Mouse (Mus musculus) midbrain, postnatal 0 days (tissue): Measurements from ENCODE around the gene Fcor. TPM values are rescaled to one million over a fixed set of nuclear protein-coding genes. Genes with fewer than 3 reads are reported as not detected.
A peak's percentile ranks its signal among the peaks of the same experiment; 100 is the strongest.

Source experiments
- ATAC-seq: fragments of 200-750 bp; cut with Nextera tagmentation; 2 replicates; pipeline ENCODE4 v1.8.0; 2017; ENCODE audit warnings: moderate number of reproducible peaks, mild to moderate bottlenecking, moderate TSS enrichment, moderate library complexity; ENCODE audit not compliant: low FRiP score
- DNase-seq: peaks from one replicate; pipeline ENCODE4 v3.0.0-alpha.2; 2015; ENCODE audit warnings: low spot score
- H3K27ac ChIP-seq: fragments of 300-500 bp; sonication (generic); 2 replicates; pipeline ENCODE4 v1.5.1; 2014; ENCODE audit warnings: low read depth, mild to moderate bottlenecking, low read length, mixed read lengths
- H3K27me3 ChIP-seq: fragments of 300-500 bp; sonication (generic); 2 replicates; pipeline ENCODE4 v1.6.1; 2014; ENCODE audit warnings: low read length, control low read depth, mixed read lengths; ENCODE audit not compliant: insufficient read depth
- H3K36me3 ChIP-seq: fragments of 300-500 bp; sonication (generic); 2 replicates; pipeline ENCODE4 v1.6.1; 2014; ENCODE audit warnings: low read length, control low read depth, mixed read lengths; ENCODE audit not compliant: insufficient read depth
- H3K4me1 ChIP-seq: fragments of 300-500 bp; sonication (generic); 2 replicates; pipeline ENCODE4 v1.6.1; 2014; ENCODE audit warnings: mild to moderate bottlenecking, control low read depth, antibody characterized with exemption, low read length, mixed read lengths; ENCODE audit not compliant: insufficient read depth
- H3K4me2 ChIP-seq: fragments of 300-500 bp; sonication (generic); 2 replicates; pipeline ENCODE4 v1.6.1; 2014; ENCODE audit warnings: low read depth, mild to moderate bottlenecking, low read length, mixed read lengths; ENCODE audit not compliant: poor library complexity, severe bottlenecking
- H3K4me3 ChIP-seq: fragments of 300-500 bp; sonication (generic); 2 replicates; pipeline ENCODE4 v1.5.1; 2014; ENCODE audit warnings: low read depth, mild to moderate bottlenecking, low read length, moderate library complexity
- H3K9ac ChIP-seq: fragments of 300-500 bp; sonication (generic); replicated peaks from 2 replicates; pipeline ENCODE4 v1.6.1; 2014; ENCODE audit warnings: mild to moderate bottlenecking, low read length, moderate library complexity, mixed read lengths; ENCODE audit not compliant: poor library complexity, severe bottlenecking
- H3K9me3 ChIP-seq: fragments of 300-500 bp; sonication (generic); 2 replicates; pipeline ENCODE4 v1.6.1; 2016; ENCODE audit warnings: low read length, control low read depth
- CTCF ChIP-seq: IDR thresholded peaks from 2 replicates; pipeline ENCODE4 v1.5.1; 2016; ENCODE audit warnings: antibody characterized with exemption, mild to moderate bottlenecking
- WGBS: fragments of 180-500 bp; shearing (Covaris S2); extraction: QIAGEN DNeasy Blood & Tissue Kit; methylation state at CpG from one replicate; pipeline ENCODE4 v1.1.7; 2014; 5-methylcytosine and 5-hydroxymethylcytosine counted together
- polyA plus RNA-seq: library from polyadenylated mRNA; unstranded; fragments of >200 nt; fragmentation: Nextera tagmentation; extraction: Ambion mirVana; gene quantifications from 2 replicates; pipeline ENCODE4 v1.2.1, GENCODE M21; 2015
- total RNA-seq: library from RNA; depleted of rRNA; stranded (reverse); fragments of >200 nt; gene quantifications from 2 replicates; pipeline ENCODE4 v1.2.3, GENCODE M21; 2014

The Fcor gene
- total and polyA plus RNA-seq, 2 experiments from 2014 or later, result 20.3 to 33.3 TPM

DNA sequence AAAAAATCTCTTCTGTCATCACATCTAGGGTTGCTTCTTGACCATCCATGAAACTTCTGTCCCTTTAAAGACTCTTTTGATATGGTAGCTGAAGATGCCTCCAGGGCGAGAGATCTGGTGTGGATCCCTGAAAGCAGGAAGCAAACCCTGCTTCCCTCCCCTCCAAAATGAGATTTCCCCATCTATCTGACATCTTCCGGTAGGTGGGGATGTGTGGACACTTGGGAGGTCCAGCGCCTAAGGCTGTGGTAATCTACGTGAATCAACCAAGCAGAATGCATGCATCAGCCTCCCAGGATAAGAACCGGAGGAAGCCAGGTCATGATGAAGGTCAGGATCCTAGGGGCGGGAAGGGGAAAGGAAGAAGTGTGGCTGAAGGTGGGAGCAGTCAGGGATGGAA lies 6.7 kb downstream of the Fcor start, which contains the start of gene Mcemp1:
TSS of gene Mcemp1 (plus strand) at position 248 of the 400 bp plus-strand sequence.
- Histone ChIP-seq H3K27me3 (no peaks in the 10 kb centered on the region), H3K4me2 (no peak within 1 kb of the TSS), H3K4me3 (no peak within 1 kb of the TSS), H3K4me1 (no peaks in the 10 kb centered on the region), H3K27ac (no peak within 1 kb of the TSS), H3K36me3 (no peaks in the 10 kb centered on the region), H3K9me3 (no peaks in the 10 kb centered on the region), H3K9ac (no peak within 1 kb of the TSS)
- DNase-seq, result no peak
- no peak for TF ChIP-seq CTCF
- 80% methylated on average over 6 of the region's 6 CpGs for WGBS
- ATAC-seq, result no peak

DNA sequence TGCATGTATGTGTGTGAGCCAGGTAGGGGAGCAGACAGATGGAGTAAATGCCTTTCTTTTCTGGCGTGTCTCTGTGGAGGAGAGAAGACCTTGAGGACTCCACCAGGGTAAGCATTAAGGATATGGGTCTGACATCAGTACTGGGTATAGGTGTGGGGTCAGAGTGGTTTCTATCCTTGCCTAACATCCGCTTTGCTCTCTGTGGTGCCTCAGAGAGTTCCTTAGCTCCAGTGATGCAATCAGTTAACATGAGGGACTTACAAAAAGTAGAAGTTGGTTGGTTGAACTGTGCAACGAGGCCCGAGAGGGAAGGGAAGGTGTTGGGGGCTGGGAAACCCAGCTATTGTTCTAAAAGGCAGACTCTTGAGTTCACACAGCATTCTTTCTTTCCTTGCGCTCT lies 7.8 kb downstream of the Fcor start:
- H3K27me3 ChIP-seq, result no peaks in the 10 kb centered on the region
- DNase-seq (no peak), ATAC-seq (no peak)
- no peaks in the 10 kb centered on the region for H3K9me3 ChIP-seq
- H3K4me2 ChIP-seq, result no peak overlapping the region
- no peak overlapping the region for H3K9ac ChIP-seq
- TF ChIP-seq CTCF, result no peak
- no peak overlapping the region for H3K4me3 ChIP-seq
- WGBS, result 63% methylated on average over 5 of the region's 5 CpGs
- no peak overlapping the region for H3K27ac ChIP-seq
- no peaks in the 10 kb centered on the region for H3K36me3 ChIP-seq
- no peaks in the 10 kb centered on the region for H3K4me1 ChIP-seq

DNA sequence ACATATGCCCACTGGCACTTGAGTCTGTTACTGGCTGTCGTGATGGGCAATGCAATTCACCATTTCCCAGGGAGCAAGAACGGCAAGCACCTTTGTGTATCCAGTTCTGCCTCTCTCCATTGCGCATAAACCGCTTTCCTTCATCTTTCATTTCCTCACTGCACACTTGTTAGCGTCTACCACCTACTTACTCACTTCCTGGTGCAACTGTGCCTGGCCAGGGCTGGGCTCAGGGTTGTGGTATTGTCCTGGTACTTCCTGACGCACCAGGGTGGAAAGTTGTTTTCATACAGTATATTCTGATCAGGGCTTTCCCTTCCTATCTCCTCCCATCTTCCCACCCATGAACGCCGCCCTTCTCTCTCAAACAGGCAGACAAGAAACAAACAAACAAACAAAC lies 11.3 kb downstream of the Fcor start:
- Histone ChIP-seq H3K27me3 (no peaks in the 10 kb centered on the region), H3K4me3 (no peak overlapping the region), H3K4me1 (no peaks in the 10 kb centered on the region), H3K9ac (no peak overlapping the region), H3K36me3 (no peaks in the 10 kb centered on the region), H3K4me2 (no peak overlapping the region), H3K9me3 (no peaks in the 10 kb centered on the region), H3K27ac (no peak overlapping the region)
- ATAC-seq, result no peak
- TF ChIP-seq CTCF, result no peak
- 83% methylated on average over 8 of the region's 8 CpGs for WGBS
- no peak for DNase-seq

DNA sequence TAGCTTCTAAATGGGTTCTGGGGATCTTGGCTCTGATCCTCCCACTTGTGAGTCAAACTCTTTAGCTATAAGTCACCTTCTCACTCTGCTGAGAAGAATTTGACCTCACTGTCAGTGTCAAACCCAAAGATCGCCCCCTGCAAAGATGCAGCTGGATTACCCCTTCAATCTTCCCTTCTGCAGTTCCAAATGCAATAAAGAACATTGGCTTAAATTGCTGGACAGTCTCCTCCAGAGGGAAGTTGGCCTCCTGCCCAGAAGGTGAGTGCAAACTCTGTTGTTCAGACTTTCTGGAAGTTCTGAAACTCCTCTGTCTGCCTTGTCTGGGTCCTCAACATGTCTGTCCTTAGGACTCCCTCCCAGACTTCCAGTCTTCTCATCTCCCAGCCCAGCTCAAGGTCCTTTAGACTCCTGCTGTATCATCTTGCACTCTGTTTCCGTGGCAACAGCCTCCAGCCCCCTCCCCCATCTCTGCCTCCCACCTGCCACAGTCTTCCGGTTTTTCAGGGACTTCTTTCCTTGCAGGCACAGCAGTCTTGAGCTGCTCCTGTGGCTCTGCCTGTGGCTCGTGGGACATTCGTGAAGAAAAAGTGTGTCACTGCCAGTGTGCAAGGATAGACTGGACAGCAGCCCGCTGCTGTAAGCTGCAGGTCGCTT lies 15.3 kb downstream of the Fcor start:
- Histone ChIP-seq H3K36me3 (no peaks in the 10 kb centered on the region), H3K4me2 (no peak overlapping the region), H3K27me3 (no peaks in the 10 kb centered on the region), H3K9ac (no peak overlapping the region), H3K4me3 (no peak overlapping the region), H3K4me1 (no peaks in the 10 kb centered on the region), H3K27ac (no peak overlapping the region), H3K9me3 (no peaks in the 10 kb centered on the region)
- DNase-seq, result peak; percentile 33
- TF ChIP-seq CTCF, result no peak
- ATAC-seq, result peak; percentile 79
- WGBS, result 18% methylated on average over 7 of the region's 7 CpGs

- Histone ChIP-seq H3K36me3 (no peaks in the 10 kb centered on the region), H3K27ac (no peak within 1 kb of the TSS), H3K4me1 (no peaks in the 10 kb centered on the region), H3K9me3 (no peaks in the 10 kb centered on the region), H3K4me2 (no peak within 1 kb of the TSS), H3K27me3 (no peaks in the 10 kb centered on the region), H3K9ac (no peak within 1 kb of the TSS), H3K4me3 (no peak within 1 kb of the TSS)
- DNase-seq (no peak), ATAC-seq (no peak)
- WGBS, result 59% methylated on average over 3 of the region's 3 CpGs
- no peak for TF ChIP-seq CTCF
These were observed 16.6 kb downstream of the Fcor start, which contains the start of gene Retn for GRCm38 (mm10) chr8:3655526-3655925. Gene Retn (plus strand): TSS chr8:3655770.

GRCm38 (mm10) chr8:3654726-3655508 lies 17.2 kb downstream of the Fcor start:
- H3K27ac ChIP-seq, result no peak overlapping the region
- ATAC-seq (no peak), DNase-seq (no peak)
- no peak overlapping the region for H3K4me2 ChIP-seq
- H3K9me3 ChIP-seq, result no peaks in the 10 kb centered on the region
- no peak overlapping the region for H3K9ac ChIP-seq
- no peak for TF ChIP-seq CTCF
- no peak overlapping the region for H3K4me3 ChIP-seq
- no peaks in the 10 kb centered on the region for H3K36me3 ChIP-seq
- 73% methylated on average over 11 of the region's 11 CpGs for WGBS
- H3K4me1 ChIP-seq, result no peaks in the 10 kb centered on the region
- H3K27me3 ChIP-seq, result no peaks in the 10 kb centered on the region
